Mouse (Mus musculus): ENCODE data around the gene Cdkn2aipnl.

DNA sequence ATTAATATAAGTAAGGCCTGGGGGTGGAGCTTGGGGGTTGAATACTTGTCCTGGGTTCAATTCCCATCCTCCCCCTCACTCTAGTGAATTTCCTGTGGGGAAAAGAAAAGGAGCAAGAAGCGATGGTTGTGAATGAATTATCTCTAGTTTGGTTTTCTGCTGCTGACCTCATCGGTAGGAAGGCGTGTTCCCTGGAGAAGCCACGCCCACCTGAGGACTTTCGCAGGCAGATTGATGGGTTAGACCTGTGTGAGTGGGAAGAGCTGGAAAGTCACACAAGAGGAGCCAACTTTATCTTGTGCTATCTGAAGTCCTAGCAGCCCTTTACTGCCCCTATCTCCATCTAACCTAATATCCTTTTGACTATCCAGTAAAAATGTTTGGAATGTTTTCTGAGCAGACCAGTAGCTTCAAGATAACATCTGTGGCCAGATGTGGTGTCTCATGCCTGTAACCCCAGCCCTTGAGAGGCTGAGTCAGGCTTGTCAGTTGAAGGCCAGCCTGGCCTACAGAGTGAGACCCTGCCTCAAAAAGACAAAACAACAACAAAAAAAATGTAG, 15.5 kb upstream of the Cdkn2aipnl start:
- TF ChIP-seq CTCF (IDR thresholded peaks at IDR 0.05; ENCODE audit: borderline replicate concordance, control insufficient read depth, extremely low read depth, insufficient read depth, low read length, poor library complexity) = no peak
- no peak for TF ChIP-seq POLR2A (IDR thresholded peaks at IDR 0.05; ENCODE audit: control insufficient read depth, extremely low read depth, insufficient read depth, low read length, poor library complexity)
